7 mouse cellular contexts compared by ENCODE assay signal in genomic region chr9:44268432-44268831, GRCm38 (mm10). TPM values are rescaled to one million over a fixed set of nuclear protein-coding genes. Genes with fewer than 3 reads are reported as not detected.
DNase-seq lines count a peak whose midpoint lies in the region; ATAC-seq and TF ChIP-seq lines count a peak whose summit lies in the region.

TSS of gene Nlrx1 (minus strand) at chr9:44268599.

- no peak for TF ChIP-seq EP300 in heart, postnatal 0 days (IDR thresholded peaks at IDR 0.05; ENCODE audit: low read depth)

- H3K4me1 ChIP-seq in heart, postnatal 0 days (ENCODE audit: control insufficient read depth, insufficient read depth): 0 out of 2 replicates have a peak, but pooled peaks cover 5% of the 10 kb centered on the region
- peaks cover 10% of the 10 kb centered on the region; the same call in 1 of the 2 replicates for H3K4me1 ChIP-seq in neural tube, embryonic 12.5 days

- WGBS in heart, postnatal 0 days: 78% methylated on average over 6 of the region's 6 CpGs
- 86% methylated on average over 6 of the region's 6 CpGs for WGBS in neural tube, embryonic 12.5 days

- H3K4me2 ChIP-seq in heart, postnatal 0 days (ENCODE audit: low read depth, low read length): peak within 1 kb of the TSS; percentile 82
- H3K4me2 ChIP-seq in neural tube, embryonic 12.5 days (replicated peaks): peak within 1 kb of the TSS; percentile 75

- TF ChIP-seq CTCF in heart, postnatal 0 days (IDR thresholded peaks at IDR 0.05; ENCODE audit: low read depth): no peak

- H3K27me3 ChIP-seq in heart, postnatal 0 days (ENCODE audit: control insufficient read depth, insufficient read depth, low read length): no peaks in the 10 kb centered on the region
- H3K27me3 ChIP-seq in neural tube, embryonic 12.5 days (replicated peaks): no peaks in the 10 kb centered on the region; the same call in 1 of the 2 replicates

- peaks cover 11% of the 10 kb centered on the region for H3K36me3 ChIP-seq in heart, postnatal 0 days (replicated peaks; ENCODE audit: control insufficient read depth, insufficient read depth, low read length)
- H3K36me3 ChIP-seq in neural tube, embryonic 12.5 days: no peaks in the 10 kb centered on the region

- ATAC-seq in erythroid progenitor cell, adult 5-6 weeks (replicated peaks; ENCODE audit: low FRiP score, poor library complexity, severe bottlenecking): peak; percentile 70
- ATAC-seq in heart, postnatal 0 days (ENCODE audit: insufficient read depth, low read depth): no peak
- no peak; the same call in 1 of the 2 replicates for ATAC-seq in neural tube, embryonic 12.5 days (ENCODE audit: low FRiP score, low read depth)

- peak within 1 kb of the TSS; percentile 61 for H3K4me3 ChIP-seq in heart, postnatal 0 days (ENCODE audit: low read depth, low read length)
- peak within 1 kb of the TSS; percentile 42 for H3K4me3 ChIP-seq in neural tube, embryonic 12.5 days

- H3K9me3 ChIP-seq in heart, postnatal 0 days (replicated peaks; ENCODE audit: control insufficient read depth, low read length): no peaks in the 10 kb centered on the region
- no peaks in the 10 kb centered on the region for H3K9me3 ChIP-seq in neural tube, embryonic 12.5 days

- peak within 1 kb of the TSS; percentile 82 for H3K27ac ChIP-seq in heart, postnatal 0 days (ENCODE audit: low read depth)
- no peak within 1 kb of the TSS for H3K27ac ChIP-seq in neural tube, embryonic 12.5 days

- H3K9ac ChIP-seq in heart, postnatal 0 days (replicated peaks; ENCODE audit: low read depth, low read length): peak within 1 kb of the TSS; percentile 85
- H3K9ac ChIP-seq in neural tube, embryonic 12.5 days: peak within 1 kb of the TSS; percentile 68

- peak; percentile 94 for DNase-seq in 416B (ENCODE audit: low read depth)
- peak; percentile 72 for DNase-seq in MEL-GATA-1-ER (ENCODE audit: extremely low read depth, low read depth)
- DNase-seq in heart, postnatal 0 days (ENCODE audit: low spot score): no peak
- DNase-seq in liver: peak; percentile 51
- DNase-seq in cerebellum, postnatal 10 days: no peak

RNA-seq across cellular contexts. Expression of gene Nlrx1, which starts in this region (rescaled TPM):
- total RNA-seq in erythroid progenitor cell, adult 5-6 weeks (2015; ENCODE audit: low replicate concordance): 0.84 and 2.5 TPM in 2 replicates
- 1.2 and 2.6 TPM in 2 replicates for total RNA-seq in erythroid progenitor cell, adult 5-6 weeks (2017; ENCODE audit: low replicate concordance)
- total RNA-seq in heart, postnatal 0 days (2014; rRNA removed; ENCODE audit: low replicate concordance): 10.4 and 15.4 TPM in 2 replicates
- 8.9 and 10.2 TPM in 2 replicates for polyA plus RNA-seq in heart, postnatal 0 days (2015; fragmentation: Nextera tagmentation; extraction: Ambion mirVana)
- polyA plus RNA-seq in neural tube, embryonic 12.5 days (2016; fragmentation: Nextera tagmentation; extraction: Ambion mirVana): 3.7 and 3.8 TPM in 2 replicates

Comparison
In these comparisons a context has a peak if more than half of its experiments do, and no peak if none do; other contexts are left out.
1. DNase-seq: peak in 416B (single experiment), MEL-GATA-1-ER (single experiment) and liver (single experiment); none in heart, postnatal 0 days (single experiment) and cerebellum, postnatal 10 days (0 of 2).